Mouse (Mus musculus): ENCODE results near the gene Tbrg1. TPM values are rescaled to one million over a fixed set of nuclear protein-coding genes. Genes with fewer than 3 reads are reported as not detected.

The Tbrg1 gene
- total and polyA plus RNA-seq, 3 experiments: 127 to 159 TPM; not detected in 1

DNA sequence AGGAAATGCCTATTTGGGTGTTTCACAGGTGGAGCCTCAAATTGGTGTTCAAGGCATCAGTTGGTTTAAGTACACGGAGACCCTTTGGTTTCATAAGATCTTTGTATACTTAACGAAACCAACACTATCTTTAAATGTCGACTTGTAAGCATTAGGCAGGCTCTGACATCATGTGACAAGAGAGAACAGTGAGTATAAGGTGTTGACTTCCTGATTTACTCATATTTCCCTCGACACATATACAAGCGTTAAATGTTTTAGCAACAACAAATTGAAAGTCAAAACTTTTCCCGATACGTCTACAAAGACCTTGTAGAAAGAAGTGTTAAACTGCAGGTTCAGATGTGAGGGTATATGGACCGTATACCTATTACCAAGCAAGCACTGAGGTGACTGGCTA is 1.2 kb downstream of the Tbrg1 start:
- H3K9ac ChIP-seq (ENCODE audit: control insufficient read depth, low read depth, low read length, poor library complexity, severe bottlenecking): peak overlapping the region; percentile 90
- peaks cover 20 to 22% of the 10 kb centered on the region in 2 experiments for H3K36me3 ChIP-seq (ENCODE audit: control insufficient read depth in 1 of 2, insufficient read depth in 2 of 2, low read length in 2 of 2)
- H3K4me1 ChIP-seq (ENCODE audit: control insufficient read depth in 1 of 2, insufficient read depth in 2 of 2, low read length in 2 of 2): peaks cover 4 to 19% of the 10 kb centered on the region in 2 experiments
- TF ChIP-seq CHD1 (IDR thresholded peaks at IDR 0.05; ENCODE audit: low read depth, low read length) (no peak), USF2 (IDR thresholded peaks at IDR 0.05; ENCODE audit: borderline replicate concordance in 1 of 2, insufficient read depth in 1 of 2, low read depth in 1 of 2, low read length in 2 of 2) (no peak), ZKSCAN1 (IDR thresholded peaks at IDR 0.05; ENCODE audit: low read depth, low read length) (no peak), ELF1 (IDR thresholded peaks at IDR 0.05; ENCODE audit: low read depth, low read length) (no peak), NELFE (IDR thresholded peaks at IDR 0.05; ENCODE audit: low read depth, low read length) (no peak), RAD21 (IDR thresholded peaks at IDR 0.05; ENCODE audit: low read depth, low read length) (no peak), ZMIZ1 (IDR thresholded peaks at IDR 0.05; ENCODE audit: low read depth, low read length) (no peak), MAX (IDR thresholded peaks at IDR 0.05; ENCODE audit: low read length) (0 out of 2 replicates have a peak, but pooled peaks have one; percentile 40), POLR2A (IDR thresholded peaks at IDR 0.05; ENCODE audit: control insufficient read depth in 1 of 2, insufficient read depth in 1 of 2, low read depth in 1 of 2, low read length in 2 of 2, poor library complexity in 1 of 2) (no peak), SIN3A (IDR thresholded peaks at IDR 0.05; ENCODE audit: low read length) (peak; percentile 50), USF1 (IDR thresholded peaks at IDR 0.05; ENCODE audit: low read depth, low read length) (peak; percentile 79)
- peak; percentile 67 for DNase-seq (ENCODE audit: low read depth, low spot score)
- H3K27me3 ChIP-seq (ENCODE audit: control insufficient read depth in 1 of 2, insufficient read depth in 2 of 2, low read length in 2 of 2): no peaks in the 10 kb centered on the region
- H3K27ac ChIP-seq (ENCODE audit: control insufficient read depth, low read depth, low read length): peak overlapping the region; percentile 38; the same call in 1 of the 2 replicates
- peaks cover 17% of the 10 kb centered on the region for H3K79me2 ChIP-seq (ENCODE audit: control insufficient read depth, insufficient read depth, low read length, poor library complexity)
- H3K4me3 ChIP-seq (ENCODE audit: control insufficient read depth in 1 of 2, insufficient read depth in 1 of 2, low read depth in 2 of 2, low read length in 2 of 2): peak overlapping the region; percentile 67 to 89
- no peaks in the 10 kb centered on the region for H3K9me3 ChIP-seq (replicated peaks; ENCODE audit: insufficient read depth, low read length)

DNA sequence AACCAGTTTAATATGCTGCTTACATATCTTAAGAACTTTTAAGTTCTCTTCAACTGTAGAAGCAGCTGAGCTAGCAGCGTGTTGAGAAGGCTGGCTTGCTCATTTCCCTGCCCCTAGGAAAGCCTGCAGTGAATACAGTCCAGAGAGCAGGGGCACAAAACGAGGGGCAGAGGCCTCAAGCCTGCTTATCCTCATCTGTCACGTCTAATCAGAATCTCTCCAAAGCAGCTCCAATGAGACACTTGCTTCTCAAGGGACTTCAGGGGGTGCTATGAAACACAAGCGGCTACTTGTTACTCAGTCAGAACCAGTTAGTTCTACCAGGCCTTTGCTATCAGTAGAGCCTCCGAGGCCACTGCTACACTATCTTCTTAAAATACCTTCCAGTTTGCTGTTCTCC is 3.3 kb downstream of the Tbrg1 start:
- Histone ChIP-seq H3K4me3 (ENCODE audit: control insufficient read depth in 1 of 2, insufficient read depth in 1 of 2, low read depth in 2 of 2, low read length in 2 of 2) (no peak overlapping the region), H3K9me3 (replicated peaks; ENCODE audit: insufficient read depth, low read length) (no peaks in the 10 kb centered on the region), H3K79me2 (ENCODE audit: control insufficient read depth, insufficient read depth, low read length, poor library complexity) (peaks cover 17% of the 10 kb centered on the region), H3K36me3 (ENCODE audit: control insufficient read depth in 1 of 2, insufficient read depth in 2 of 2, low read length in 2 of 2) (peaks cover 12 to 30% of the 10 kb centered on the region in 2 experiments), H3K9ac (ENCODE audit: control insufficient read depth, low read depth, low read length, poor library complexity, severe bottlenecking) (no peak overlapping the region), H3K4me1 (ENCODE audit: control insufficient read depth in 1 of 2, insufficient read depth in 2 of 2, low read length in 2 of 2) (peaks cover 4 to 6% of the 10 kb centered on the region in 2 experiments; a peak in 3 of 4 replicates), H3K27ac (ENCODE audit: control insufficient read depth, low read depth, low read length) (no peak overlapping the region), H3K27me3 (ENCODE audit: control insufficient read depth in 1 of 2, insufficient read depth in 2 of 2, low read length in 2 of 2) (no peaks in the 10 kb centered on the region)
- DNase-seq (ENCODE audit: low read depth, low spot score): no peak
- TF ChIP-seq SIN3A (IDR thresholded peaks at IDR 0.05; ENCODE audit: low read length): no peak
- no peak for TF ChIP-seq SMC3 (IDR thresholded peaks at IDR 0.05; ENCODE audit: low read depth, low read length)
- TF ChIP-seq MAFK (IDR thresholded peaks at IDR 0.05; ENCODE audit: borderline replicate concordance, low read depth, low read length): no peak
- TF ChIP-seq TAL1 (IDR thresholded peaks at IDR 0.05; ENCODE audit: low read length): no peak
- no peak for TF ChIP-seq USF1 (IDR thresholded peaks at IDR 0.05; ENCODE audit: low read depth, low read length)
- no peak for TF ChIP-seq HCFC1 (IDR thresholded peaks at IDR 0.05; ENCODE audit: low read depth, low read length)
- no peak for TF ChIP-seq TCF12 (IDR thresholded peaks at IDR 0.05; ENCODE audit: low read depth, low read length)
- no peak for TF ChIP-seq BHLHE40 (IDR thresholded peaks at IDR 0.05; ENCODE audit: borderline replicate concordance, low read depth, low read length)
- TF ChIP-seq MAX (IDR thresholded peaks at IDR 0.05; ENCODE audit: low read length): no peak
- TF ChIP-seq MAZ (IDR thresholded peaks at IDR 0.05; ENCODE audit: low read depth, low read length): no peak
- TF ChIP-seq USF2 (IDR thresholded peaks at IDR 0.05; ENCODE audit: borderline replicate concordance in 1 of 2, insufficient read depth in 1 of 2, low read depth in 1 of 2, low read length in 2 of 2): no peak
- no peak for TF ChIP-seq UBTF (IDR thresholded peaks at IDR 0.05; ENCODE audit: borderline replicate concordance, insufficient read depth, low read depth, low read length)
- no peak for TF ChIP-seq NRF1 (IDR thresholded peaks at IDR 0.05; ENCODE audit: insufficient read depth, low read depth, low read length, poor library complexity, severe bottlenecking)
- no peak for TF ChIP-seq CHD2 (IDR thresholded peaks at IDR 0.05; ENCODE audit: low read length)
- no peak for TF ChIP-seq POLR2AphosphoS2 (IDR thresholded peaks at IDR 0.05; ENCODE audit: low read length)
- no peak for TF ChIP-seq RAD21 (IDR thresholded peaks at IDR 0.05; ENCODE audit: low read depth, low read length)
- TF ChIP-seq ZNF384 (IDR thresholded peaks at IDR 0.05; ENCODE audit: low read depth, low read length): no peak
